Mouse (Mus musculus) small intestine, adult 2 months (tissue): ENCODE results near the gene Ltbp4. TPM values are rescaled to one million over a fixed set of nuclear protein-coding genes. Genes with fewer than 3 reads are reported as not detected.

ENCODE experiments used
- H3K27ac ChIP-seq: fragments of 200-500 bp; 2 replicates; pipeline ENCODE4 v1.5.1; 2012; ENCODE audit warnings: low read depth, low read length, control low read depth, inconsistent platforms; ENCODE audit not compliant: insufficient read depth
- H3K27me3 ChIP-seq: fragments of 200-500 bp; 2 replicates; pipeline ENCODE4 v1.6.1; 2012; ENCODE audit warnings: mild to moderate bottlenecking, moderate library complexity, low read length, inconsistent platforms; ENCODE audit not compliant: control insufficient read depth, insufficient read depth
- H3K36me3 ChIP-seq: fragments of 200-500 bp; 2 replicates; pipeline ENCODE4 v1.6.1; 2012; ENCODE audit warnings: mild to moderate bottlenecking, low read length, control low read depth, inconsistent platforms; ENCODE audit not compliant: control insufficient read depth, insufficient read depth
- H3K4me1 ChIP-seq: fragments of 200-500 bp; 2 replicates; pipeline ENCODE4 v1.6.1; 2012; ENCODE audit warnings: low read length, inconsistent platforms, mixed read lengths; ENCODE audit not compliant: control insufficient read depth, insufficient read depth, insufficient read length
- H3K4me3 ChIP-seq: fragments of 200-500 bp; 2 replicates; pipeline ENCODE4 v1.5.1; 2012; ENCODE audit warnings: low read depth, mild to moderate bottlenecking, control low read depth, inconsistent platforms, low read length, moderate library complexity
- CTCF ChIP-seq: fragments of 200-500 bp; IDR thresholded peaks from 2 replicates; pipeline ENCODE4 v1.5.1; 2012; ENCODE audit warnings: low read depth, mild to moderate bottlenecking, control low read depth, inconsistent platforms, low read length, moderate library complexity, mixed read lengths; ENCODE audit not compliant: insufficient replicate concordance, insufficient read length; ENCODE audit errors: extremely low read depth
- POLR2A ChIP-seq: fragments of 200-500 bp; IDR thresholded peaks from 2 replicates; pipeline ENCODE4 v1.6.1; 2012; ENCODE audit warnings: low read depth, mild to moderate bottlenecking, control low read depth, inconsistent platforms, low read length, moderate library complexity
- WGBS: fragments of 180-500 bp; shearing (Covaris S2); methylation state at CpG from one replicate; pipeline ENCODE4 v1.1.7; 2018; 5-methylcytosine and 5-hydroxymethylcytosine counted together
- polyA plus RNA-seq: library from polyadenylated mRNA; depleted of rRNA; stranded (reverse); fragments of >200 nt; gene quantifications from 2 replicates; pipeline ENCODE4 v1.2.3, GENCODE M21; 2012

Gene Ltbp4
- polyA plus RNA-seq, 1 experiment = 136 TPM

GRCm38 (mm10) chr7:27339519-27339918 lies 2.0 kb upstream of the Ltbp4 start:
- Histone ChIP-seq H3K4me3 (no peak overlapping the region), H3K27me3 (peaks cover 24% of the 10 kb centered on the region), H3K36me3 (peaks cover 12% of the 10 kb centered on the region), H3K4me1 (0 out of 2 replicates have a peak, but pooled peaks cover 3% of the 10 kb centered on the region), H3K27ac (no peak overlapping the region)
- no peak for TF ChIP-seq CTCF
- no peak for TF ChIP-seq POLR2A
- WGBS = 38% methylated on average over 7 of the region's 7 CpGs

DNA sequence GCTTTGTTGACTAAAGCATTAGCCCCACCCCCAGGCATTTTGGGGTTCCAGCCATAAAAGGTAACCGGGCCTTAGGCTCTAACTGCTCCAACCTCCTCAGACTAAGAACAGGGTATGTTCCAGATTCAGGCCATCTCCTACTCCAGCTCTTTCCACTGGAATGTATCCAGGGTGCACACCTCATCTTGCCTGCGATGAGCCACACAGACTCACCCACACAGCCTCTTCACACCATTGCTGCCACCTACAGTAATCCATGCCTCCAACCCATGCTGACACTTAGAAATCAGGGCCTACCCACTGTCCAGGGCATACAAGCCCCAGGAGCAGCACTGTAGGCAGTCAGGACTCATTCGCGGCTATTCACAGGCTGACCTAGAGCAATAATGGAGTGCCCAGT lies 1.6 kb upstream of the Ltbp4 start:
- Histone ChIP-seq H3K4me3 (no peak overlapping the region), H3K4me1 (0 out of 2 replicates have a peak, but pooled peaks cover 3% of the 10 kb centered on the region), H3K36me3 (peaks cover 10% of the 10 kb centered on the region), H3K27me3 (peaks cover 28% of the 10 kb centered on the region), H3K27ac (no peak overlapping the region)
- WGBS = 72% methylated on average over 4 of the region's 4 CpGs
- TF ChIP-seq CTCF = no peak
- TF ChIP-seq POLR2A = no peak

DNA sequence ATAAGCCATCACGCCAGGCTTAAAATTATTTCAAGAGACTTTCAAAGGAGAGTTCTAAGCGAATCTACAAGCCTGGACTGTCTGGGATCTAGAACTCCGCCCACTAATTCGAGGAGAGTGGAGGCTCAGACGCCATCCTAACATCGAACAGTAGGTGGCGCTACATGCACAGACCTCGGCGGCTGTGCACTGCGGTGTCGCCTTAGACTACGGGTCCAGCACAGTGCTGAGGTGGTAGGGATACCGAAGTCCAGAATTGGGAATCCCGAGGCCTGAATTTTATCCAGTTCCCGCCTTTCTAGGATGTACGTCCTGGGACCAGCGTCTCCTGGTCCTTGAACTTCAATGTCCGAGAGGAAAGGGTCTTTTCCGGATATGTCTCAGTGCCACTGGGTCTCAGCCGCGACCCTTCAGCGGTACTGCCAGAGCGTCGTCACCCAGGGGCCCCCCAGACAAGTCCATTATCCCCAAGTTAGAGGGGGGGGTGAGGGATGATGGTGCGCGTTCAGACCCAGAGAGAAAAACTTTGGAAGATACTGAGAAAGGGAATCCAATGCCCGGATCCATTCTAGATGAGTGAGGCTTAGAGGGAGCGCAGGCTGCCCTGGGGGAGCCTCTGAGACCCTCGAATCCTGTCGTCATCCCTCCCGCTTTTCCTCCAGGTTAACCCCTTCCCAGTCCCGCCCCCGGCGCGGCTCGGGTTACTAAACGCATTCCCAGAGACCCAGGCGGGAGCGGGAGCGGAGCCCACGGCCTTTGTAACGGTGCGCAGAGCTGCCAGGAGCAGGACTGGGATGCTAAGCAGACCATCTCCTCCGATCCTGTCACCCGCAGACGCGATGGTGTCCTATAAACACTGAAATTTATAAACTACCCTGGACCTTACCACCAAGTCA lies 1.3 kb downstream of the Ltbp4 start:
- H3K27me3 ChIP-seq = peaks cover 42% of the 10 kb centered on the region
- no peak overlapping the region for H3K27ac ChIP-seq
- peaks cover 8% of the 10 kb centered on the region for H3K4me1 ChIP-seq
- H3K36me3 ChIP-seq = no peaks in the 10 kb centered on the region
- no peak overlapping the region for H3K4me3 ChIP-seq
- TF ChIP-seq POLR2A = no peak
- TF ChIP-seq CTCF = peak; percentile 96
- WGBS = 2% methylated on average over 47 of the region's 47 CpGs

GRCm38 (mm10) chr7:27335011-27335720 lies 2.3 kb downstream of the Ltbp4 start:
- H3K27ac ChIP-seq = peak overlapping the region; percentile 27; the same call in 1 of the 2 replicates
- 43% methylated on average over 15 of the region's 15 CpGs for WGBS
- peaks cover 42% of the 10 kb centered on the region for H3K27me3 ChIP-seq
- H3K36me3 ChIP-seq = no peaks in the 10 kb centered on the region
- no peak for TF ChIP-seq POLR2A
- TF ChIP-seq CTCF = no peak
- no peak overlapping the region for H3K4me3 ChIP-seq
- peaks cover 11% of the 10 kb centered on the region for H3K4me1 ChIP-seq

DNA sequence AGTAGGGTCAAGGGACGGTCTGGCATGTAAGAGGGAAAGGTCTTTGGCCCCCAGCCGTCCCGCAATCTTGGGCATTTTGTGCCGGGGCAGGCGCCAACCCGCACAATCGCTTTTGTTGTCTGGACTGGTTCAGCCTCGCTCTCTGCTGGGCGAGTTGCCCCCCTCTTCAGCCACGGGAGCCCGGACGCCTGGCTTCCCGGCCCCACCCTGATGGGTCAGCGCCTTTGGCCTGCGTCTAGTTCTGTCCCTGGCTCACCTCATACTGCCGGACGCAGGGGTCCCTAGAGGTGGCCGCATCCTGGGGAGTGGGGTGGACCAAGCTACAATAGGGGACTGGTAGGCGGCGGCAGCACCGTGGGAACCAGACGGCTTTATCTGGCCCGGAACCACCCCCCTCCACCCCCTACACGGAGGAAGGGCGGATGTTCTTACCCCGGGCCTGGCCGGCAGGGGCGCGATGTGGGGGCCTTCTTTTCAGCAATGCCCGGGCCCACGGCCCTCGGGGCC lies 3.0 kb downstream of the Ltbp4 start:
- Histone ChIP-seq H3K27me3 (peaks cover 42% of the 10 kb centered on the region), H3K27ac (peak overlapping the region; percentile 27), H3K36me3 (no peaks in the 10 kb centered on the region), H3K4me3 (peak overlapping the region; percentile 5; the same call in 1 of the 2 replicates), H3K4me1 (peaks cover 13% of the 10 kb centered on the region)
- no peak for TF ChIP-seq CTCF
- no peak for TF ChIP-seq POLR2A
- 4% methylated on average over 32 of the region's 32 CpGs for WGBS

- Histone ChIP-seq H3K4me3 (peak overlapping the region; percentile 63), H3K27me3 (peaks cover 42% of the 10 kb centered on the region), H3K4me1 (peaks cover 20% of the 10 kb centered on the region), H3K36me3 (no peaks in the 10 kb centered on the region), H3K27ac (peak overlapping the region; percentile 52)
- WGBS = 1% methylated on average over 61 of the region's 77 CpGs
- TF ChIP-seq CTCF (0 out of 2 replicates have a peak, but pooled peaks have one; percentile 11), POLR2A (no peak)
These were observed 4.1 kb downstream of the Ltbp4 start for GRCm38 (mm10) chr7:27333316-27333941.

DNA sequence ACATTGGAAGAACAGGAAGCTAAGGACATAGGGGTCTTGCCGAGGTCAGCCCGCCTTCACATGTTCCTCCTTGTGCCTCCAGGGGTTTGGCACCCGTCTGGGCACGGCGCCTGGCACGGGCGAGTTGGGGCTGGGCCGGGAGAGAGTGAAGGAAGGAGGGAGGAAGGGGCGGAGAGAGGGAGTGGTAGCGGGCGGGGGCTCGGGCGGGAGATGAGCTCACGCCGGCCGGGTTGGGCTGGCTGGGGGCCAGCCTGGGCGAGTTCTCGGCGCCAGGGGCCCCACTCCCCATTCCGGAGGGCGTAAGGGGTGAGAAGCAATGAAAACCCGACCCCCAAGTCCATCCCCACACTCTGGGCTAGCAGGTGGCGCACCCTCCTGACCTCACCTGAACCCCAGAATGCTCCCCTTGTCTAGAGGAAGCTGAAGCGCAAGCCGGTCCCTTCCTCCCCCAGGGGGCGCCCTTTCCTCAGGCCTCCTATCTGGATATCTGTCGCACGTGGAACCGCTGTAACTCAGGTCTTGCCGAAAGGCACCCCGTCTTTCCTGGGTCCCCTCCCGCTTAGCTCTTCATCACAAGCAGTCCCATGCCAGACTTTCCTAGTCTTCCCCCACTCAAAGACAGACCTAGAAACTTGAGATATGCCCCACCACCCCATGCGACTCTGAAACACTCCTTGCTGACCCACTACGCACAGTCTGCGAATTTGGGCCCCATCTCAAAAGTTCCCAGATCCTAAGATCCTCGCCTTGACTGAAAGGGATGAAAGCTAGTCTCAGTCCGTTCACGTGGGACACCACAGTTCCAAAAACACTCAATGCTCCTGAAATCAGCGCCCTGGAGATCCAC lies 4.9 kb downstream of the Ltbp4 start:
- 1% methylated on average over 39 of the region's 39 CpGs for WGBS
- Histone ChIP-seq H3K27ac (peak overlapping the region; percentile 61), H3K27me3 (peaks cover 38% of the 10 kb centered on the region), H3K36me3 (no peaks in the 10 kb centered on the region), H3K4me3 (peak overlapping the region; percentile 63), H3K4me1 (peaks cover 20% of the 10 kb centered on the region)
- TF ChIP-seq CTCF (peak; percentile 87), POLR2A (no peak)
